Mouse (Mus musculus) hindbrain, embryonic 16.5 days (tissue): ENCODE data around the gene Zc3h10. TPM values are rescaled to one million over a fixed set of nuclear protein-coding genes. Genes with fewer than 3 reads are reported as not detected.
A peak's percentile ranks its signal among the peaks of the same experiment; 100 is the strongest.

ENCODE experiments used
- ATAC-seq: fragments of 200-750 bp; cut with Nextera tagmentation; 2 replicates; pipeline ENCODE4 v1.8.0; 2017; ENCODE audit warnings: moderate TSS enrichment, moderate library complexity
- H3K27ac ChIP-seq: fragments of 300-500 bp; sonication (generic); 2 replicates; pipeline ENCODE4 v1.5.1; 2014; ENCODE audit warnings: low read depth, mild to moderate bottlenecking, control low read depth, low read length, moderate library complexity
- H3K27me3 ChIP-seq: fragments of 300-500 bp; sonication (generic); replicated peaks from 2 replicates; pipeline ENCODE4 v1.6.1; 2014; ENCODE audit warnings: low read length; ENCODE audit not compliant: control insufficient read depth, insufficient read depth
- H3K36me3 ChIP-seq: fragments of 300-500 bp; sonication (generic); 2 replicates; pipeline ENCODE4 v1.6.1; 2014; ENCODE audit warnings: mild to moderate bottlenecking, low read length, moderate library complexity, mixed read lengths; ENCODE audit not compliant: control insufficient read depth, insufficient read depth
- H3K4me1 ChIP-seq: fragments of 300-500 bp; sonication (generic); 2 replicates; pipeline ENCODE4 v1.6.1; 2014; ENCODE audit warnings: low read depth, low read length; ENCODE audit not compliant: control insufficient read depth, insufficient read depth
- H3K4me2 ChIP-seq: fragments of 300-500 bp; sonication (generic); 2 replicates; pipeline ENCODE4 v1.6.1; 2014; ENCODE audit warnings: mild to moderate bottlenecking, low read length, control low read depth, moderate library complexity
- H3K4me3 ChIP-seq: fragments of 300-500 bp; sonication (generic); 2 replicates; pipeline ENCODE4 v1.5.1; 2014; ENCODE audit warnings: mild to moderate bottlenecking, low read length, control low read depth, moderate library complexity
- H3K9ac ChIP-seq: fragments of 300-500 bp; sonication (generic); 2 replicates; pipeline ENCODE4 v1.6.1; 2014; ENCODE audit warnings: low read depth, mild to moderate bottlenecking, control low read depth, low read length, moderate library complexity
- H3K9me3 ChIP-seq: fragments of 300-500 bp; sonication (generic); 2 replicates; pipeline ENCODE4 v1.6.1; 2014; ENCODE audit warnings: mild to moderate bottlenecking, low read length, moderate library complexity; ENCODE audit not compliant: control insufficient read depth
- WGBS: fragments of 180-500 bp; shearing (Covaris S2); extraction: QIAGEN DNeasy Blood & Tissue Kit; methylation state at CpG from one replicate; pipeline ENCODE4 v1.1.7; 2014; 5-methylcytosine and 5-hydroxymethylcytosine counted together
- polyA plus RNA-seq: library from polyadenylated mRNA; unstranded; fragments of >200 nt; fragmentation: Nextera tagmentation; extraction: Ambion mirVana; gene quantifications from 2 replicates; pipeline ENCODE4 v1.2.1, GENCODE M21; 2015

Zc3h10 gene
- polyA plus RNA-seq, 1 experiment from 2014 or later: 17.0 TPM

DNA sequence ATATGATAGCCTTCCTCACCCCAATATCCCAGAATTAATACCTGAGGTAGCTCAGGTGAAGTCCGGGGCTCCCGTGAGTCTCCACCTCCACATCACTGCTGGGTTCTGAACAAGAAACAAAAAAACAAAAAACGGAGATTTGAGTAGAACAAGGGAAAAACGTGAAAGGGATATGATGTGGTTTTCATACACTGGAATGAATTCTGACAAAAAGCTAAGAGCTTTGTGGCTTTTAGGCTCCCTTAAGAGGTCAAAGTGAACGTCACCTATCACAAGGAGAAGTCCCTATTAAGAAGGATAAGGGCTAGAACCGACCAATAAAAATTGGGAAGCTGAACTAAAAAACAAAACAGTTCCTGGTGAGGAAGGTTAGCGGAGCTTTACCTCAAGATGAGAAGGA is 787 bp downstream of the Zc3h10 start:
- peak overlapping the region; percentile 64 for H3K4me2 ChIP-seq
- no peaks in the 10 kb centered on the region for H3K27me3 ChIP-seq
- peak overlapping the region; percentile 49 for H3K4me3 ChIP-seq
- H3K4me1 ChIP-seq: peaks cover 7% of the 10 kb centered on the region
- peak overlapping the region; percentile 92 for H3K27ac ChIP-seq
- peak overlapping the region; percentile 74 for H3K9ac ChIP-seq
- H3K9me3 ChIP-seq: no peaks in the 10 kb centered on the region
- H3K36me3 ChIP-seq: peaks cover 28% of the 10 kb centered on the region
- WGBS: 27% methylated on average over 7 of the region's 7 CpGs
- no peak for ATAC-seq

DNA sequence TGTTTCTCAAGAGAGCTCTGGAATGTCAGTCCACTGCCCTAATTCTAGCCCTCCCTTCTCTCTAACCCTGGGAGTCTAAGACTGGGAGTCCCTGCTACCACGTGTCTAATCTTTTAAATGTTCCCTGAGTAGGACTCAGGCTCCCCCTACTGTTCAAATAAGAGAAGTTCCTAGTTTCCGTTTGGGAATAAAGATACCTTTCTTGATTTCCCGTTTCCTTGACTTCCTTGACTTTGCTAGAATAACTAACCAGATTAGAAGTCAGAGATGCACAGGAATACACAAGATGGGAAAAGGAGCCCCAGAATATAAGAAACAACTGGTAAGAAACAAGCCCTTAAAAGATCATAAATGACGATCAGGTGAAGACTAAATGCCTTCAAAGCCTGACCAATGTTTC is 1.2 kb downstream of the Zc3h10 start:
- Histone ChIP-seq H3K36me3 (peaks cover 28% of the 10 kb centered on the region), H3K4me2 (peak overlapping the region; percentile 64), H3K4me1 (peaks cover 7% of the 10 kb centered on the region), H3K27me3 (no peaks in the 10 kb centered on the region), H3K27ac (peak overlapping the region; percentile 92), H3K9ac (peak overlapping the region; percentile 74; the same call in 1 of the 2 replicates), H3K4me3 (peak overlapping the region; percentile 49), H3K9me3 (no peaks in the 10 kb centered on the region)
- no peak for ATAC-seq
- WGBS: 16% methylated on average over 4 of the region's 4 CpGs

DNA sequence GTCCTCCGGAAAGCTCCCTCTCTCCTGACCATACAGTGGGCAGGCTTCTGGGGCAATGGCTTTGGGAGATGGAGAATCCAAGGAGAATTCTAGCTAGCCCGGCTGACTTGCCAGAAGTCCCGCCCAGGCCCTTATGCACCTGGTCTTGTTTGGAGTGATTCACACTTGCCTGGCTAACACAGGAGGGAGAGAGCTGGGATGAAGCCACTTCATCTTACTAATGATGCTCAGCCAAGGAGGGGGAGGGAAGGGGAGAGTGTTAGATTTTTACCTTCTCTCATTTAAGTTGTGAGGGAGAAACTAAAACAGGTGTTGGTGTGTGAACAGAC is 2.0 kb downstream of the Zc3h10 start:
- WGBS: 94% methylated on average over 3 of the region's 3 CpGs
- H3K4me1 ChIP-seq: peaks cover 7% of the 10 kb centered on the region
- H3K4me2 ChIP-seq: no peak overlapping the region
- no peak for ATAC-seq
- H3K4me3 ChIP-seq: no peak overlapping the region
- H3K27me3 ChIP-seq: no peaks in the 10 kb centered on the region
- H3K9me3 ChIP-seq: no peaks in the 10 kb centered on the region
- peaks cover 28% of the 10 kb centered on the region for H3K36me3 ChIP-seq
- no peak overlapping the region; the same call in 1 of the 2 replicates for H3K9ac ChIP-seq
- no peak overlapping the region for H3K27ac ChIP-seq

DNA sequence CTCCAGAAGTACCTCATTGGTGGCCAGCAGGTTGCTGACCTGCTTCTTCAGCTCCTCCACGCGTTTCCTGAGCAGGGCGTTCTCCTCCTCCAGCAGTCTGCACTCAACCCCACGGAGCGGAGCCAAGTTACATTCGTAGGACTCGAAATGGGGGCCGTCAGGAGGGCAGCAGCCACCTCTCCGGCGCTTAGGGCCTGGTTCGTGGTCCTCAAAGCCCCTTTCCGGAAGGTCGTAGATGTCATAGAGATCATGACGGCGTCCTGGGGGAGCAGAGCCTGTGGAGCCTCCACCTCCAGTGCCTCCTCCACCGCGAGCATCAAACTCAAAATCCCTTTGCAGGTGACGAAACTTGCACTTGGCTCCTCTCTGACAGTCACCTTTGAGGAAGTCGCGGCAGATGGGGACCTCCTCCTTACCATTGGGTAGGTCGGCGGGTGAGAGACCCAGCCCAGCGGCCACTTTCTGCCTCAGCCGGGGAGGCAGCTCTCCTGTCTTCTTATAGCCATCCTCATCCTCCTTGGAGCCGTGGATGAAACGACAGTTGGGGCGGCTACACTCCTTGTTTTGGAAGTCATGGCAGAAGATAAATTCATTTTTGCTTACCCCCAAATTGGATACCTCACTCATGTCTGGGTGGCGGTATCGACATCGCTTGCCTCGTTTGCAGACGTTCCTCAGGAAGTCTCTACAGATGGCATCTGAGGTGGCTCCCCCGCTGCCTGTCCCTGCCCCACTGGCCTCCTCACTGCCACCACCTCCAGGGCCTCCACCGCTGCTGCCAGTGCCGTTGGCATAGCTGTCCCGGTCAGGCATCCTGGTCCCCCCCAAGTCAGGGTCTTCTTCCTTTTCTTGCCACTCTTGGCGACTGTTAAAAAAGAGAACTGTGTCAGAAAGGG is 2.7 kb downstream of the Zc3h10 start:
- ATAC-seq: no peak
- Histone ChIP-seq H3K4me2 (no peak overlapping the region), H3K4me1 (peaks cover 7% of the 10 kb centered on the region), H3K36me3 (peaks cover 28% of the 10 kb centered on the region), H3K27ac (no peak overlapping the region), H3K27me3 (no peaks in the 10 kb centered on the region), H3K9ac (no peak overlapping the region; the same call in 1 of the 2 replicates), H3K4me3 (no peak overlapping the region), H3K9me3 (no peaks in the 10 kb centered on the region)
- 96% methylated on average over 37 of the region's 37 CpGs for WGBS

DNA sequence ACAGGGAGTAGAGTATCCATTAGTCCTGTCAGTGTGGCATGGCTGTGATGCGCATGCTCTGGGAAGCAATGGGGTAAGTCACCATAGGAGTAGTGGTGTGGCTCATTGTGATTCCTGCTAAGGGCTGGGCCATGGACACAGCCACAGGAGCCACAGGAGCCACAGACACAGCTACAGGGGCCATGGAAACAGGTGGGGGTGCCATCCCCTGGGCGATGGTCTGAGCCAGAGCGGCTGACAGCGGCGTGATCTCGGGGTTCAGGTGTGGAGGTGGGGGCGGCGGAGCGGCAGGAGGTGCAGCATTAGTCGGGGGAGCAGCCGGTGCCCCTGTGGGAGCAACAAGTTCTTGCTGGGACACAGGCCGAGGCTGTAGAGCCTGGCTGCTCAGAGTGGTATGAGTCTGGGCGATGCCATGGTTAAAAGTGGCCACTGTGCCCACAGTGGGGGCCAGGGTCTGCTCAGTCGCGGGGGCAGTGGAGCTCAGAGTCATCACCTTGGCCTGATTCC is 3.4 kb downstream of the Zc3h10 start:
- Histone ChIP-seq H3K36me3 (peaks cover 28% of the 10 kb centered on the region), H3K4me3 (no peak overlapping the region), H3K4me1 (peaks cover 7% of the 10 kb centered on the region), H3K27ac (no peak overlapping the region), H3K9me3 (no peaks in the 10 kb centered on the region), H3K27me3 (no peaks in the 10 kb centered on the region), H3K9ac (no peak overlapping the region), H3K4me2 (no peak overlapping the region)
- no peak for ATAC-seq
- 96% methylated on average over 15 of the region's 15 CpGs for WGBS

DNA sequence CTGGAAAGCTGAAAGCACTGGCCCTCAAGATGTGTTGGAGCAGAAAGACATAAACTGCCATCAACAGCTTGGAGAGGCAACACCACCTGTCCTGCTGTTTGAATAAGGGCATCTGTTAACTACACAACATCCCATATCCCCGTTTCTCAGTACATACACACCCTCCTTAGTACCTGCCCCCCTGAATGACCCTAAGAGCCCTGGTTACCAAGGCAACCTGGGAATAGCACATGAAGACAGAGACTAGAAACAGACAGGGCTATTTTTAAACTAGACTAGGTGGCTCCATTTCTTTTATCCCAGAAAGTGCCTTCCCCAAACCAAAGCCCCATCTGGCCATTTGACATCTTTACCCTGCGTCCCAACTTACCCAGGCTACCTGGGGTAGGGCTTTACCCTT is 4.5 kb downstream of the Zc3h10 start:
- WGBS: 76% methylated on average over 2 of the region's 2 CpGs
- no peak overlapping the region for H3K9ac ChIP-seq
- no peak overlapping the region for H3K4me3 ChIP-seq
- no peaks in the 10 kb centered on the region for H3K27me3 ChIP-seq
- H3K4me1 ChIP-seq: peaks cover 7% of the 10 kb centered on the region
- H3K36me3 ChIP-seq: peaks cover 28% of the 10 kb centered on the region
- no peaks in the 10 kb centered on the region for H3K9me3 ChIP-seq
- no peak overlapping the region for H3K27ac ChIP-seq
- no peak for ATAC-seq
- H3K4me2 ChIP-seq: no peak overlapping the region

DNA sequence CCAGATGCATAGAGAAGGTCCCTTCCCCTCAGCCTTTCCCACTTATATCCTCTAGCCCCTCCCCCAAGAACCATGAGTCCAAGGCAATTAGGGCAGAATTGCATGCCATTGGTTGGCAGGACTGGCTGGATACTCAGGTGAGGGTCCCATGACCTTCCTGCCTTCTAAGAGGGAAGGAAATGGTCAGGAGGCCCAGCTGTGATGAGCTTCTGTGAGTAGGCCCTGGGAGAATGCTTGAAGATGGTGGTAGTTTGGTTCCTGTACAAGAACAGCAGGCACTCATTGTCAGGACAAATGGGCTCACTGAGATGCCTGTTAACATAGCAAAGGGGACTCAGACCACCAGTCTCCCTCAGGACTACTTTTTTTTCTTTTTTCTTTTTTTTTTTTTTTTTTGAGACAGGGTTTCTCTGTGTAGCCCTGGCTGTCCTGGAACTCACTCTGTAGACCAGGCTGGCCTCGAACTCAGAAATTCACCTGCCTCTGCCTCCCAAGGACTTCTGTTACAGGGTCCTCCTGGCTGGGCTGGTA is 9.2 kb downstream of the Zc3h10 start:
- H3K9ac ChIP-seq: no peak overlapping the region
- H3K4me1 ChIP-seq: no peaks in the 10 kb centered on the region
- H3K4me3 ChIP-seq: no peak overlapping the region
- 100% methylated on average over 1 of the region's 1 CpGs for WGBS
- no peak overlapping the region for H3K27ac ChIP-seq
- no peaks in the 10 kb centered on the region for H3K27me3 ChIP-seq
- H3K9me3 ChIP-seq: no peaks in the 10 kb centered on the region
- H3K4me2 ChIP-seq: no peak overlapping the region
- peaks cover 8% of the 10 kb centered on the region for H3K36me3 ChIP-seq
- no peak for ATAC-seq

DNA sequence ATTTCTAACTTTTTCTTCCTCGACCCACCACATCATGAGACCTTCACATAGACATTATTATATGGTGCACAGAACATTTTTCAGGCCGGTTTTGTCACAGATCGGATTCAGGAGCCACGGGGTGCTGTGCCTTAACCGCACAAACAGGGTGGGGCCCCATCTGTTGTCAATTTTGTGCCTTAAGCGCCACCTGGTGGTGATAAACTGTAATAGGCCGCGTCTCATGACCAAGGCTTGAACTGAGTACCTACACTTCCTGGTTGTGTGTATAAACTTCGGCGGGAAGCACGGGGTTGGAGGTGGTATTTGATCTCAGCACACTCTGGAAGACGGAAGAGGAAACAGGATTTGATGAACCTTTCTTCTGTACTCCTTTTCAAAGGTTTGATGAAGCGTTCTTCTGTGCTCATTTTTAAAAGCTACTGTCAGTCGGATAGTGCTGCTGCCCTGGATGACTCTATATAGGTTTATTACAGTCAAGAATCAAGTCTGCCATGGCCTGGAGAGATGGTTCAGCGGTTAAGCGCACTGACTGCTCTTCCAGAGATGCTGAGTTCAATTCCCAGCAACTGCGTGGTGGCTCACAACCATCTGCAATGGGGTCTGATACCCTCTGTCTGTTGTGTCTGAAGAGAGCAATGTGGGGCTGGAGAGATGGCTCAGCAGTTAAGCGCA is 11.2 kb downstream of the Zc3h10 start:
- H3K9ac ChIP-seq: 0 out of 2 replicates have a peak overlapping the region, but pooled peaks have one; percentile 13
- H3K27me3 ChIP-seq: no peaks in the 10 kb centered on the region
- H3K27ac ChIP-seq: no peak overlapping the region
- WGBS: 16% methylated on average over 18 of the region's 18 CpGs
- peak overlapping the region; percentile 11; the same call in 1 of the 2 replicates for H3K4me3 ChIP-seq
- peak; percentile 93 for ATAC-seq
- no peaks in the 10 kb centered on the region for H3K4me1 ChIP-seq
- no peaks in the 10 kb centered on the region for H3K36me3 ChIP-seq
- H3K4me2 ChIP-seq: peak overlapping the region; percentile 49
- no peaks in the 10 kb centered on the region for H3K9me3 ChIP-seq
